ENCODE assay signal across 8 mouse cellular contexts in genomic region chr17:9764701-9765359, GRCm38 (mm10).
DNase-seq lines count a peak whose midpoint lies in the region; ATAC-seq and TF ChIP-seq lines count a peak whose summit lies in the region.

No protein-coding gene starts in this region.

- H3K27me3 ChIP-seq in intestine, embryonic 16.5 days (replicated peaks; ENCODE audit: control insufficient read depth, insufficient read depth, low read length) = no peaks in the 10 kb centered on the region
- H3K27me3 ChIP-seq in limb, embryonic 14.5 days (ENCODE audit: control insufficient read depth, insufficient read depth, low read length) = no peaks in the 10 kb centered on the region
- no peaks in the 10 kb centered on the region for H3K27me3 ChIP-seq in midbrain, embryonic 14.5 days (ENCODE audit: control insufficient read depth, insufficient read depth, low read length)

- H3K4me1 ChIP-seq in intestine, embryonic 16.5 days (ENCODE audit: control insufficient read depth, insufficient read depth, low read length) = peaks cover 5% of the 10 kb centered on the region
- 0 out of 2 replicates have a peak, but pooled peaks cover 3% of the 10 kb centered on the region for H3K4me1 ChIP-seq in limb, embryonic 14.5 days (ENCODE audit: control insufficient read depth, insufficient read depth, low read length)
- H3K4me1 ChIP-seq in midbrain, embryonic 14.5 days (ENCODE audit: control insufficient read depth, insufficient read depth, low read length) = peaks cover 29% of the 10 kb centered on the region

- TF ChIP-seq POLR2A in limb, embryonic 14.5 days (IDR thresholded peaks at IDR 0.05; ENCODE audit: borderline replicate concordance, extremely low read depth, insufficient read depth, insufficient read length) = no peak

- DNase-seq in adrenal gland, postnatal 14 days = peak; percentile 44
- DNase-seq in cerebellum, adult 9-11 months = peak; percentile 72
- peak; percentile 34 for DNase-seq in limb, embryonic 14.5 days (ENCODE audit: low spot score)
- DNase-seq in midbrain, embryonic 14.5 days = peak; percentile 83
- DNase-seq in testis, postnatal 14 days (ENCODE audit: low spot score) = peak; percentile 19
- no peak for DNase-seq in spleen, postnatal 36 days (ENCODE audit: low spot score in 2 of 2)

- peak; percentile 79 for ATAC-seq in granulocyte monocyte progenitor cell, adult 5-6 weeks (replicated peaks; ENCODE audit: poor library complexity, severe bottlenecking)
- ATAC-seq in intestine, embryonic 16.5 days = peak; percentile 56
- peak; percentile 55; the same call in 1 of the 2 replicates for ATAC-seq in limb, embryonic 14.5 days (ENCODE audit: low FRiP score, low read depth)
- peak; percentile 88 for ATAC-seq in midbrain, embryonic 14.5 days (ENCODE audit: low FRiP score, low TSS enrichment)

- 4% methylated on average over 22 of the region's 22 CpGs for WGBS in intestine, embryonic 16.5 days
- under 1% methylated on average over 22 of the region's 22 CpGs for WGBS in limb, embryonic 14.5 days
- WGBS in midbrain, embryonic 14.5 days = under 1% methylated on average over 22 of the region's 22 CpGs

- H3K27ac ChIP-seq in intestine, embryonic 16.5 days (ENCODE audit: low read length) = peak overlapping the region; percentile 16; the same call in 1 of the 2 replicates
- 0 out of 2 replicates have a peak overlapping the region, but pooled peaks have one; percentile 8 for H3K27ac ChIP-seq in limb, embryonic 14.5 days (replicated peaks; ENCODE audit: low read depth, low read length)
- peak overlapping the region; percentile 80 for H3K27ac ChIP-seq in midbrain, embryonic 14.5 days (replicated peaks; ENCODE audit: low read depth, low read length)

- no peaks in the 10 kb centered on the region for H3K36me3 ChIP-seq in intestine, embryonic 16.5 days (ENCODE audit: control insufficient read depth, insufficient read depth, low read length)
- no peaks in the 10 kb centered on the region for H3K36me3 ChIP-seq in limb, embryonic 14.5 days (ENCODE audit: control insufficient read depth, insufficient read depth, low read length)
- no peaks in the 10 kb centered on the region for H3K36me3 ChIP-seq in midbrain, embryonic 14.5 days (ENCODE audit: control insufficient read depth, insufficient read depth, low read length)

- H3K4me3 ChIP-seq in intestine, embryonic 16.5 days (ENCODE audit: low read length) = peak overlapping the region; percentile 48
- peak overlapping the region; percentile 42 for H3K4me3 ChIP-seq in limb, embryonic 14.5 days (replicated peaks; ENCODE audit: low read length)
- H3K4me3 ChIP-seq in midbrain, embryonic 14.5 days (replicated peaks; ENCODE audit: low read depth, low read length) = peak overlapping the region; percentile 35

- peak overlapping the region; percentile 56 for H3K9ac ChIP-seq in intestine, embryonic 16.5 days (ENCODE audit: low read depth, low read length)
- H3K9ac ChIP-seq in limb, embryonic 14.5 days (ENCODE audit: low read depth, low read length, severe bottlenecking) = peak overlapping the region; percentile 36
- peak overlapping the region; percentile 42 for H3K9ac ChIP-seq in midbrain, embryonic 14.5 days (replicated peaks; ENCODE audit: low read length)

- no peaks in the 10 kb centered on the region for H3K9me3 ChIP-seq in intestine, embryonic 16.5 days (ENCODE audit: control insufficient read depth, low read length)
- no peaks in the 10 kb centered on the region for H3K9me3 ChIP-seq in limb, embryonic 14.5 days (ENCODE audit: control insufficient read depth, low read length)
- H3K9me3 ChIP-seq in midbrain, embryonic 14.5 days (ENCODE audit: control insufficient read depth, low read length) = no peaks in the 10 kb centered on the region

- H3K4me2 ChIP-seq in intestine, embryonic 16.5 days (ENCODE audit: low read depth, low read length) = peak overlapping the region; percentile 89
- H3K4me2 ChIP-seq in limb, embryonic 14.5 days (replicated peaks; ENCODE audit: low read depth, low read length, severe bottlenecking) = peak overlapping the region; percentile 83
- peak overlapping the region; percentile 71 for H3K4me2 ChIP-seq in midbrain, embryonic 14.5 days (ENCODE audit: low read length)

Comparison
In these comparisons a context has a peak if more than half of its experiments do, and no peak if none do; other contexts are left out.
1. DNase-seq: peak in adrenal gland, postnatal 14 days (single experiment), cerebellum, adult 9-11 months (single experiment), limb, embryonic 14.5 days (single experiment), midbrain, embryonic 14.5 days (single experiment) and testis, postnatal 14 days (single experiment); none in spleen, postnatal 36 days (0 of 2).
2. H3K27ac ChIP-seq: peak in every context shown above with its lines; median percentile 80 in midbrain, embryonic 14.5 days; 16 in intestine, embryonic 16.5 days; 8 in limb, embryonic 14.5 days.
3. Peak in every context shown above with its lines, with median percentiles within 50 percentile points of each other: ATAC-seq, H3K4me2 ChIP-seq, H3K4me3 ChIP-seq and H3K9ac ChIP-seq.